Mouse (Mus musculus): ENCODE results near the gene Nes.

The Nes gene

DNA sequence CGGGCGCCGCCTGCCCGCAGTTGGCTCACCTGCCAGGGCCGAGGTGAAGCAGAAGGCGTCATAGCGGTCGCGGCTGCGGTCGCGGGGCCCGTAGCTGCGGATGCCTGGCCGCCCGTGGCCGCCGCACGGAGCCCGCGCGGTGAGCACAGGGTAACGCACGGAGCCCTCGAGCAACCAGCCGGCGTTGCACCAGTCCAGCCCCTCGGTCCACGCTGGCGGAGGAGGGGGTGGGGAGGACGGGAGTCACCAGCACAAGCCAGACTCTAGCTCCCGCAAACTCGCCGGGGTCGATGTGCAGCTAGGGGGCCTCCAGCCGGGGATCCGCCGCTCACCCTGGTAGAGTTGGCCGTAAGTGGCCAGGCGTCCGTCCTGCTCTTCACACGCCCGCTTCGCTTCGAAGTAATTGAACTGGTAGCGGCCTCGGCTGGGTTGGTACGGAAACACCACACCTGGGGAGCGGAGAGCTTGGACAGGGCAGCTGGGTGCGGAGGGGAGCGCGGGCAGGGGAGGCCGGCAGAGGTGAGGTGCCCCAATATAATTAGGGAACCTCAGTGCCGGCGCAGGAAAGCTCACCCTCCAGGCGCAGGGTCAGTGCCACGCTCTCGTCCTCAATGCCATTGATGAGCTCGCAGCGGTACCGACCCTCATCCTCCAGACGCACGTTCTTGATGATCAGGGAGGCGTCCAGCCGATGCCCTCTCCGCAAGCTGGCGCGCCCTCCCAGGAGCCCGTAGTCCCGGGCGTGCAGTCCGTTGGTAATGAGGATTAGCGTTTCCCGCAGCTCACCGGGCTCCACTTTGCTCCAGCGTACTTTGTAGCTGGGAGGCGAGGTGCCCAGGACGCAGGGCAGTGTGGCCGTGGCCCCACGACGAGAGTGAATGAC is 52.6 kb downstream of the Nes start:
- DNase-seq, result no peak

DNA sequence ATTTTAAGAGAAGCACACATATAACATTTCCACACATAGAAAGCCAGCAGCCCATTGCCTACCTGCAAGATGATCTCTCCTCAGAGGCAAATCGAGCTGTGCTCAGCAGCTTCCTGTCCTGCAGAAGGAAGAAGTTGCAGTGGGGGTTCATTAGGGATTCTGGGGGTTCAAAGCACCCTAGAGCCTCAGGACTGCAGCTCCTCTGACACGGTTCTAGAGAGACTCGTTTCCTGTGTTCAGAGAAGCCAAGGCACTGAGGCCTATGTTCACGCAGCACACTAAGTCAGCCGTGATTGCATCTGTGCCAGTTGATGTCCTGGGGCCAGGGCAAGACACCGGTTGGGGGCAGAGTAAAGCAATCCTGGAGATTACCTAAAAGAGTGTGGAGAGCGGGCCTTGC is 55.9 kb downstream of the Nes start:
- no peak for DNase-seq

DNA sequence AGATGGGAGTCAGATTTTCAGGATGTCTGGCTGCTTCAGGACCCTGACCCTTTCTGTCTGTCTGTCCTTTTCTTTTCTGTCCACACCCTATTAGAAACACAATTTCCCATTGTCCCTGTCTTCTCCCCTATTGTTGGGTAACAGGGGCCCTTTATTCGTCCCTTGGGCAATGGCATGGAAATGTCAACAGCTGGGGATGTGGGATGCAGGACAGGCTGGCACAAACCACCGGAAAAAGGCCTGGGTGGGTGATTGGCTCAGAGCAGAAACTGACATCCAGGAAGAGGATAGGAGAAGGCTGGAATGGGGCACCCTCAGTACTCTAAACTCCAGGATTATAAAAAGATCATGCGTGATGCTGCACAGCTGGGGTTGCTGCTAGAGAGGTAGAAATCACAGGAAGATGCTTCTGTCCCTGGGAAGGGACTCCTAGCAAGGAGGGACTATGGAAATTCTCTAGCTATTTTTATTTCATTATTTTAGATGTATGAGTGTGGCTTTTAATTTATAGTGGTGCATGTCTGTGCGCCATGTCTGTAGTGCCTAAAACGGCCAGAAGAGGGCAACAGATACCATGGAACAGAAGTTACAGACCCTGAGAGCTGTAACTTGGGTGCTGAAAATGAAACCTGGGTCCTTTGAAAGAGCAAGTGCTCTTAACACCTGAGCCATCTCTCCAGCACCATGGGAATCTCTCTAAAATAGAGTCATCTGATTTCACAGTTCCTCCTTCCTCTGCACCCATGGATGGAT is 56.7 kb downstream of the Nes start, which contains the start of gene Hapln2:
Hapln2 (minus strand) TSS at position 150 of the 753 bp plus-strand sequence.
- DNase-seq, result no peak

All from thymus, adult 18-20 months (tissue).